Mouse (Mus musculus) ES-E14 (cell line): ENCODE measurements around the gene Fam217a.
"Not testable (repeated sequence)": the region's sequence is repeated elsewhere in the genome, so short reads cannot be mapped to it uniquely, and the experiment has no call there.

Experiments
- HCFC1 ChIP-seq: IDR thresholded peaks from 2 replicates; pipeline ENCODE4 v1.6.1; 2012; ENCODE audit warnings: low read length, inconsistent platforms, borderline replicate concordance; ENCODE audit not compliant: insufficient read depth
- MAFK ChIP-seq: IDR thresholded peaks from 2 replicates; pipeline ENCODE4 v1.6.1; 2014; ENCODE audit warnings: mild to moderate bottlenecking, low read depth, low read length, inconsistent platforms; ENCODE audit not compliant: insufficient read depth
- ZC3H11A ChIP-seq: IDR thresholded peaks from 2 replicates; pipeline ENCODE4 v1.6.1; 2012; ENCODE audit warnings: low read depth, mild to moderate bottlenecking, inconsistent platforms, low read length, borderline replicate concordance

DNA sequence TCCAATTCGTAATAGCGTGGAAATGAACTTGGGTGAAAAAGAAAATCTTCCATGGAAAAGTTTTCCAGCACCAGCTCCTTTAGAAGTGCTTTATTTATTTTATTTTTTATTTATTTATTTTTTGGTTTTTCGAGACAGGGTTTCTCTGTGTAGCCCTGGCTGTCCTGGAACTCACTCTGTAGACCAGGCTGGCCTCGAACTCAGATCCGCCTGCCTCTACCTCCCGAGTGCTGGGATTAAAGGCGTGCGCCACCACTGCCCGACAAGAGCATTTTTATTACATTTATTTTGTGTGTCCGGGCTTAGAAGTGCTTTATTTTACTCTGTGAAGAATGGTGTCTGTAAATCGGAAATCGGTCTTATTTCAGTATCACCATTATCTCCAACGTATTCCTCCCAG is 49.4 kb downstream of the Fam217a start:
- TF ChIP-seq MAFK, ZC3H11A, HCFC1: not testable (repeated sequence)
